Mouse (Mus musculus): ENCODE results near the gene Cd4. TPM values are rescaled to one million over a fixed set of nuclear protein-coding genes. Genes with fewer than 3 reads are reported as not detected.

Cd4 gene
- total and polyA plus RNA-seq, 3 experiments = not detected

- Histone ChIP-seq H3K4me3 (ENCODE audit: control insufficient read depth in 1 of 2, insufficient read depth in 1 of 2, low read depth in 2 of 2, low read length in 2 of 2) (no peak overlapping the region), H3K79me2 (ENCODE audit: control insufficient read depth, insufficient read depth, low read length, poor library complexity) (peaks cover 1% of the 10 kb centered on the region; the same call in 1 of the 2 replicates), H3K27me3 (ENCODE audit: control insufficient read depth in 1 of 2, insufficient read depth in 2 of 2, low read length in 2 of 2) (no peaks in the 10 kb centered on the region), H3K9me3 (replicated peaks; ENCODE audit: insufficient read depth, low read length) (no peaks in the 10 kb centered on the region), H3K4me1 (ENCODE audit: control insufficient read depth in 1 of 2, insufficient read depth in 2 of 2, low read length in 2 of 2) (peaks cover 2 to 9% of the 10 kb centered on the region in 2 experiments), H3K36me3 (ENCODE audit: control insufficient read depth in 1 of 2, insufficient read depth in 2 of 2, low read length in 2 of 2) (0 out of 4 replicates have a peak, but pooled peaks cover 0 to 2% of the 10 kb centered on the region in 2 experiments), H3K9ac (ENCODE audit: control insufficient read depth, low read depth, low read length, poor library complexity, severe bottlenecking) (no peak overlapping the region), H3K27ac (ENCODE audit: control insufficient read depth, low read depth, low read length) (no peak overlapping the region)
- TF ChIP-seq RCOR1 (IDR thresholded peaks at IDR 0.05; ENCODE audit: low read depth, low read length) (no peak), MYC (IDR thresholded peaks at IDR 0.05; ENCODE audit: low read depth, low read length) (no peak), TBP (IDR thresholded peaks at IDR 0.05; ENCODE audit: low read depth, low read length) (no peak), MAX (IDR thresholded peaks at IDR 0.05; ENCODE audit: low read length) (no peak), SIN3A (IDR thresholded peaks at IDR 0.05; ENCODE audit: low read length) (no peak), SMC3 (IDR thresholded peaks at IDR 0.05; ENCODE audit: low read depth, low read length) (no peak), ETS1 (IDR thresholded peaks at IDR 0.05; ENCODE audit: low read depth, low read length) (no peak), GATA1 (IDR thresholded peaks at IDR 0.05; ENCODE audit: low read depth, low read length) (no peak), CHD1 (IDR thresholded peaks at IDR 0.05; ENCODE audit: low read depth, low read length) (no peak), ZNF384 (IDR thresholded peaks at IDR 0.05; ENCODE audit: low read depth, low read length) (no peak), KAT2A (conservative IDR thresholded peaks at IDR 0.05; ENCODE audit: low read depth, low read length) (no peak), MEF2A (IDR thresholded peaks at IDR 0.05; ENCODE audit: extremely low read depth, insufficient replicate concordance, low read depth, low read length, poor library complexity, severe bottlenecking) (no peak), CHD2 (IDR thresholded peaks at IDR 0.05; ENCODE audit: low read length) (no peak), USF1 (IDR thresholded peaks at IDR 0.05; ENCODE audit: low read depth, low read length) (no peak), RAD21 (IDR thresholded peaks at IDR 0.05; ENCODE audit: low read depth, low read length) (no peak), MAZ (IDR thresholded peaks at IDR 0.05; ENCODE audit: low read depth, low read length) (no peak), E2F4 (IDR thresholded peaks at IDR 0.05; ENCODE audit: borderline replicate concordance, low read depth, low read length) (no peak), ZC3H11A (IDR thresholded peaks at IDR 0.05; ENCODE audit: low read depth, low read length) (no peak), ELF1 (IDR thresholded peaks at IDR 0.05; ENCODE audit: low read depth, low read length) (no peak), JUND (IDR thresholded peaks at IDR 0.05; ENCODE audit: low read depth, low read length) (no peak)
- DNase-seq (ENCODE audit: low read depth, low spot score) = no peak
Measured at GRCm38 (mm10) chr6:124835531-124835930, 52.5 kb downstream of the Cd4 start.

GRCm38 (mm10) chr6:124834512-124835081 is 53.4 kb downstream of the Cd4 start:
- H3K4me1 ChIP-seq (ENCODE audit: control insufficient read depth in 1 of 2, insufficient read depth in 2 of 2, low read length in 2 of 2) = peaks cover 1 to 2% of the 10 kb centered on the region in 2 experiments; a peak in 2 of 4 replicates
- no peak for TF ChIP-seq CHD1 (IDR thresholded peaks at IDR 0.05; ENCODE audit: low read depth, low read length)
- TF ChIP-seq RCOR1 (IDR thresholded peaks at IDR 0.05; ENCODE audit: low read depth, low read length) = no peak
- no peak for TF ChIP-seq NELFE (IDR thresholded peaks at IDR 0.05; ENCODE audit: low read depth, low read length)
- no peak for TF ChIP-seq SMC3 (IDR thresholded peaks at IDR 0.05; ENCODE audit: low read depth, low read length)
- no peak for TF ChIP-seq ZKSCAN1 (IDR thresholded peaks at IDR 0.05; ENCODE audit: low read depth, low read length)
- no peak for TF ChIP-seq HCFC1 (IDR thresholded peaks at IDR 0.05; ENCODE audit: low read depth, low read length)
- TF ChIP-seq KAT2A (conservative IDR thresholded peaks at IDR 0.05; ENCODE audit: low read depth, low read length) = no peak
- TF ChIP-seq GATA1 (IDR thresholded peaks at IDR 0.05; ENCODE audit: low read depth, low read length) = no peak
- TF ChIP-seq ETS1 (IDR thresholded peaks at IDR 0.05; ENCODE audit: low read depth, low read length) = no peak
- TF ChIP-seq E2F4 (IDR thresholded peaks at IDR 0.05; ENCODE audit: borderline replicate concordance, low read depth, low read length) = no peak
- no peaks in the 10 kb centered on the region for H3K27me3 ChIP-seq (ENCODE audit: control insufficient read depth in 1 of 2, insufficient read depth in 2 of 2, low read length in 2 of 2)
- no peak overlapping the region for H3K27ac ChIP-seq (ENCODE audit: control insufficient read depth, low read depth, low read length)
- no peak overlapping the region for H3K9ac ChIP-seq (ENCODE audit: control insufficient read depth, low read depth, low read length, poor library complexity, severe bottlenecking)
- H3K79me2 ChIP-seq (ENCODE audit: control insufficient read depth, insufficient read depth, low read length, poor library complexity) = peaks cover 6% of the 10 kb centered on the region
- H3K36me3 ChIP-seq (ENCODE audit: control insufficient read depth in 1 of 2, insufficient read depth in 2 of 2, low read length in 2 of 2) = 0 out of 4 replicates have a peak, but pooled peaks cover 0 to 2% of the 10 kb centered on the region in 2 experiments
- H3K9me3 ChIP-seq (replicated peaks; ENCODE audit: insufficient read depth, low read length) = no peaks in the 10 kb centered on the region
- H3K4me3 ChIP-seq (ENCODE audit: control insufficient read depth in 1 of 2, insufficient read depth in 1 of 2, low read depth in 2 of 2, low read length in 2 of 2) = no peak overlapping the region
- DNase-seq (ENCODE audit: low read depth, low spot score) = no peak

All from MEL (cell line).